Comparison of ENCODE assay signal across 8 mouse cellular contexts in genomic region chr8:123628968-123629755, GRCm38 (mm10). TPM values are rescaled to one million over a fixed set of nuclear protein-coding genes. Genes with fewer than 3 reads are reported as not detected.
DNase-seq lines count a peak whose midpoint lies in the region; ATAC-seq and TF ChIP-seq lines count a peak whose summit lies in the region.

No protein-coding gene starts in this region.

- DNase-seq in A20 (ENCODE audit: low read depth, low spot score), result peak; percentile 89
- DNase-seq in adrenal gland, adult 2 months, result peak; percentile 76
- peak; percentile 72 for DNase-seq in embryo, embryonic 11.5 days (ENCODE audit: low read depth, low spot score)
- peak; percentile 47 to 61 for DNase-seq in gastrocnemius, postnatal 4 days (ENCODE audit: low spot score in 2 of 2)
- DNase-seq in limb, embryonic 11.5 days (ENCODE audit: low spot score), result peak; percentile 95
- peak; percentile 35 to 80 for DNase-seq in spleen, postnatal 4 days (ENCODE audit: low spot score in 2 of 2)

- H3K4me2 ChIP-seq in intestine, postnatal 0 days (replicated peaks; ENCODE audit: low read depth), result peak overlapping the region; percentile 66
- peak overlapping the region; percentile 36 for H3K4me2 ChIP-seq in limb, embryonic 11.5 days (ENCODE audit: low read depth, severe bottlenecking)
- peak overlapping the region; percentile 57 for H3K4me2 ChIP-seq in midbrain, embryonic 12.5 days (replicated peaks)

- no peak for ATAC-seq in intestine, postnatal 0 days
- no peak for ATAC-seq in limb, embryonic 11.5 days (ENCODE audit: insufficient number of reproducible peaks, low FRiP score, low TSS enrichment, low read depth)
- 0 out of 2 replicates have a peak, but pooled peaks have one; percentile 27 for ATAC-seq in midbrain, embryonic 12.5 days (ENCODE audit: low FRiP score, low read depth)

- peaks cover 15% of the 10 kb centered on the region; the same call in 1 of the 2 replicates for H3K27me3 ChIP-seq in intestine, postnatal 0 days (replicated peaks; ENCODE audit: control insufficient read depth, insufficient read depth, low read length)
- H3K27me3 ChIP-seq in limb, embryonic 11.5 days (ENCODE audit: control insufficient read depth, insufficient read depth, low read length), result peaks cover 14% of the 10 kb centered on the region
- H3K27me3 ChIP-seq in midbrain, embryonic 12.5 days, result peaks cover 73% of the 10 kb centered on the region

- WGBS in intestine, postnatal 0 days, result 8% methylated on average over 19 of the region's 19 CpGs
- WGBS in limb, embryonic 11.5 days, result 9% methylated on average over 19 of the region's 19 CpGs
- WGBS in midbrain, embryonic 12.5 days, result 13% methylated on average over 19 of the region's 19 CpGs

- no peaks in the 10 kb centered on the region for H3K36me3 ChIP-seq in intestine, postnatal 0 days (ENCODE audit: control insufficient read depth, insufficient read depth)
- no peaks in the 10 kb centered on the region for H3K36me3 ChIP-seq in limb, embryonic 11.5 days (ENCODE audit: control insufficient read depth, insufficient read depth, low read length)
- no peaks in the 10 kb centered on the region for H3K36me3 ChIP-seq in midbrain, embryonic 12.5 days

- 0 out of 2 replicates have a peak, but pooled peaks cover 5% of the 10 kb centered on the region for H3K4me1 ChIP-seq in intestine, postnatal 0 days (replicated peaks; ENCODE audit: control insufficient read depth, insufficient read depth, low read length)
- H3K4me1 ChIP-seq in limb, embryonic 11.5 days (ENCODE audit: control insufficient read depth, insufficient read depth, low read length), result peaks cover 4% of the 10 kb centered on the region; the same call in 1 of the 2 replicates
- peaks cover 9% of the 10 kb centered on the region; the same call in 1 of the 2 replicates for H3K4me1 ChIP-seq in midbrain, embryonic 12.5 days

- TF ChIP-seq CTCF in intestine, postnatal 0 days (IDR thresholded peaks at IDR 0.05; ENCODE audit: low read depth), result peak; percentile 92

- H3K4me3 ChIP-seq in intestine, postnatal 0 days (ENCODE audit: low read depth, low read length), result peak overlapping the region; percentile 26
- H3K4me3 ChIP-seq in limb, embryonic 11.5 days (ENCODE audit: low read depth, low read length), result peak overlapping the region; percentile 5; the same call in 1 of the 2 replicates
- peak overlapping the region; percentile 36 for H3K4me3 ChIP-seq in midbrain, embryonic 12.5 days

- H3K9ac ChIP-seq in intestine, postnatal 0 days (ENCODE audit: low read depth, low read length), result 0 out of 2 replicates have a peak overlapping the region, but pooled peaks have one; percentile 4
- no peak overlapping the region for H3K9ac ChIP-seq in limb, embryonic 11.5 days (ENCODE audit: low read length)
- H3K9ac ChIP-seq in midbrain, embryonic 12.5 days (replicated peaks), result no peak overlapping the region; the same call in 1 of the 2 replicates

- no peak overlapping the region for H3K27ac ChIP-seq in intestine, postnatal 0 days (ENCODE audit: low read depth, low read length)
- H3K27ac ChIP-seq in limb, embryonic 11.5 days (replicated peaks; ENCODE audit: low read depth, low read length), result no peak overlapping the region
- H3K27ac ChIP-seq in midbrain, embryonic 12.5 days (replicated peaks), result no peak overlapping the region

- H3K9me3 ChIP-seq in intestine, postnatal 0 days (ENCODE audit: control insufficient read depth), result no peaks in the 10 kb centered on the region
- no peaks in the 10 kb centered on the region for H3K9me3 ChIP-seq in limb, embryonic 11.5 days (ENCODE audit: control insufficient read depth, low read length)
- H3K9me3 ChIP-seq in midbrain, embryonic 12.5 days, result no peaks in the 10 kb centered on the region

RNA-seq across cellular contexts. Expression of gene Rhou, which starts 24.6 kb away (rescaled TPM):
- total RNA-seq in adrenal gland, adult 2 months (2021), result 10 to 100 TPM; 31.7 to 43.0 TPM
- 12.3 and 13.6 TPM in 2 replicates for polyA plus RNA-seq in adrenal gland, adult 2 months (2012; rRNA removed)
- total RNA-seq in gastrocnemius, postnatal 4 days (2021), result 1 to 10 TPM; 6.9 to 8.0 TPM
- polyA plus RNA-seq in intestine, postnatal 0 days (2015; fragmentation: Nextera tagmentation; extraction: Ambion mirVana), result 18.7 and 19.5 TPM in 2 replicates
- polyA plus RNA-seq in limb, embryonic 11.5 days (2014; fragmentation: Nextera tagmentation; extraction: Ambion mirVana), result 8.6 and 10.1 TPM in 2 replicates
- polyA plus RNA-seq in midbrain, embryonic 12.5 days (2016; fragmentation: Nextera tagmentation; extraction: Ambion mirVana), result 8.3 and 8.4 TPM in 2 replicates
